Mouse (Mus musculus): ENCODE data around the gene Txk. TPM values are rescaled to one million over a fixed set of nuclear protein-coding genes. Genes with fewer than 3 reads are reported as not detected.

The Txk gene
- polyA plus RNA-seq, 1 experiment from 2014 or later: 0.16 TPM

GRCm38 (mm10) chr5:72706095-72706494, 46.5 kb downstream of the Txk start:
- 56% methylated on average over 10 of the region's 10 CpGs for whole genome bisulfite sequencing
- Histone ChIP-seq H3K4me3 (ENCODE audit: control insufficient read depth in 1 of 2, insufficient read depth in 1 of 2, low read depth in 1 of 2, low read length in 2 of 2) (no peak overlapping the region), H3K27me3 (ENCODE audit: control insufficient read depth, insufficient read depth, low read length) (no peaks in the 10 kb centered on the region), H3K9ac (ENCODE audit: low read length) (no peak overlapping the region), H3K4me1 (ENCODE audit: control insufficient read depth in 2 of 2, insufficient read depth in 2 of 2, low read length in 2 of 2) (no peaks in the 10 kb centered on the region), H3K27ac (replicated peaks in 1 of 2; ENCODE audit: control insufficient read depth in 1 of 2, insufficient read depth in 1 of 2, low read depth in 2 of 2, low read length in 2 of 2) (no peak overlapping the region), H3K9me3 (ENCODE audit: control insufficient read depth, low read length) (no peaks in the 10 kb centered on the region), H3K4me2 (ENCODE audit: low read length) (no peak overlapping the region), H3K36me3 (ENCODE audit: control insufficient read depth, insufficient read depth, low read length) (no peaks in the 10 kb centered on the region)
- no peak for ATAC-seq (ENCODE audit: insufficient number of reproducible peaks, insufficient read depth, low FRiP score, low read depth)

DNA sequence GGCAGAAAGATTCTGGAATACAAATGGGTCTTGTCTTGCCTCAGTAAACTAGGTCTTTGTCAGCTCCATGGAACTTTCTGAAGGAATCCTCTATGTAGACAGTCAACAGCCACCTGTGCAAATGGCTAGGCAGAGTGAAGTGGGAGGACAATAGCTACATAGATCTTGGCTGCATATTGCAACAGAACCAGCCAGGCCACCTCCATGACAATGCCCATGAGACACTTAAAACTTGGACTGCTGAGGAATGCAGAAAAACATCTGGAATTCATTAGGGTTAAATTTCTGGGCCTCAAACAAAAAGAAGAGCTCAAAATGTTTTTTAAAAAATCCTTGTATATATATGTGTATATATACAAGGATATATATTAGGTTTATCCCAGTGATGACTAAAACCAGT, 50.4 kb downstream of the Txk start:
- H3K4me2 ChIP-seq (ENCODE audit: low read length): no peak overlapping the region
- H3K27ac ChIP-seq (replicated peaks in 1 of 2; ENCODE audit: control insufficient read depth in 1 of 2, insufficient read depth in 1 of 2, low read depth in 2 of 2, low read length in 2 of 2): no peak overlapping the region
- H3K36me3 ChIP-seq (ENCODE audit: control insufficient read depth, insufficient read depth, low read length): no peaks in the 10 kb centered on the region
- no peaks in the 10 kb centered on the region for H3K9me3 ChIP-seq (ENCODE audit: control insufficient read depth, low read length)
- ATAC-seq (ENCODE audit: insufficient number of reproducible peaks, insufficient read depth, low FRiP score, low read depth): no peak
- no peak overlapping the region for H3K4me3 ChIP-seq (ENCODE audit: control insufficient read depth in 1 of 2, insufficient read depth in 1 of 2, low read depth in 1 of 2, low read length in 2 of 2)
- H3K4me1 ChIP-seq (ENCODE audit: control insufficient read depth in 2 of 2, insufficient read depth in 2 of 2, low read length in 2 of 2): no peaks in the 10 kb centered on the region
- no peak overlapping the region for H3K9ac ChIP-seq (ENCODE audit: low read length)
- H3K27me3 ChIP-seq (ENCODE audit: control insufficient read depth, insufficient read depth, low read length): no peaks in the 10 kb centered on the region

- H3K27ac ChIP-seq (replicated peaks in 1 of 2; ENCODE audit: control insufficient read depth in 1 of 2, insufficient read depth in 1 of 2, low read depth in 2 of 2, low read length in 2 of 2): no peak overlapping the region
- no peak overlapping the region for H3K9ac ChIP-seq (ENCODE audit: low read length)
- H3K4me3 ChIP-seq (ENCODE audit: control insufficient read depth in 1 of 2, insufficient read depth in 1 of 2, low read depth in 1 of 2, low read length in 2 of 2): no peak overlapping the region
- H3K4me1 ChIP-seq (ENCODE audit: control insufficient read depth in 2 of 2, insufficient read depth in 2 of 2, low read length in 2 of 2): no peaks in the 10 kb centered on the region
- ATAC-seq (ENCODE audit: insufficient number of reproducible peaks, insufficient read depth, low FRiP score, low read depth): no peak
- no peaks in the 10 kb centered on the region for H3K36me3 ChIP-seq (ENCODE audit: control insufficient read depth, insufficient read depth, low read length)
- 57% methylated on average over 2 of the region's 2 CpGs for WGBS
- H3K4me2 ChIP-seq (ENCODE audit: low read length): no peak overlapping the region
- H3K9me3 ChIP-seq (ENCODE audit: control insufficient read depth, low read length): no peaks in the 10 kb centered on the region
- no peaks in the 10 kb centered on the region for H3K27me3 ChIP-seq (ENCODE audit: control insufficient read depth, insufficient read depth, low read length)
These were observed 53.1 kb downstream of the Txk start for GRCm38 (mm10) chr5:72699500-72699818.

GRCm38 (mm10) chr5:72698818-72699499, 53.6 kb downstream of the Txk start:
- no peak overlapping the region for H3K4me2 ChIP-seq (ENCODE audit: low read length)
- H3K4me1 ChIP-seq (ENCODE audit: control insufficient read depth in 2 of 2, insufficient read depth in 2 of 2, low read length in 2 of 2): no peaks in the 10 kb centered on the region
- H3K27me3 ChIP-seq (ENCODE audit: control insufficient read depth, insufficient read depth, low read length): no peaks in the 10 kb centered on the region
- no peaks in the 10 kb centered on the region for H3K9me3 ChIP-seq (ENCODE audit: control insufficient read depth, low read length)
- H3K9ac ChIP-seq (ENCODE audit: low read length): no peak overlapping the region
- H3K27ac ChIP-seq (replicated peaks in 1 of 2; ENCODE audit: control insufficient read depth in 1 of 2, insufficient read depth in 1 of 2, low read depth in 2 of 2, low read length in 2 of 2): no peak overlapping the region
- no peak overlapping the region for H3K4me3 ChIP-seq (ENCODE audit: control insufficient read depth in 1 of 2, insufficient read depth in 1 of 2, low read depth in 1 of 2, low read length in 2 of 2)
- ATAC-seq (ENCODE audit: insufficient number of reproducible peaks, insufficient read depth, low FRiP score, low read depth): no peak
- no peaks in the 10 kb centered on the region for H3K36me3 ChIP-seq (ENCODE audit: control insufficient read depth, insufficient read depth, low read length)
- WGBS: 58% methylated on average over 7 of the region's 7 CpGs

GRCm38 (mm10) chr5:72698343-72698742, 54.2 kb downstream of the Txk start:
- H3K36me3 ChIP-seq (ENCODE audit: control insufficient read depth, insufficient read depth, low read length): no peaks in the 10 kb centered on the region
- no peak overlapping the region for H3K27ac ChIP-seq (replicated peaks in 1 of 2; ENCODE audit: control insufficient read depth in 1 of 2, insufficient read depth in 1 of 2, low read depth in 2 of 2, low read length in 2 of 2)
- WGBS: 55% methylated on average over 3 of the region's 3 CpGs
- H3K4me2 ChIP-seq (ENCODE audit: low read length): no peak overlapping the region
- no peaks in the 10 kb centered on the region for H3K4me1 ChIP-seq (ENCODE audit: control insufficient read depth in 2 of 2, insufficient read depth in 2 of 2, low read length in 2 of 2)
- H3K9me3 ChIP-seq (ENCODE audit: control insufficient read depth, low read length): no peaks in the 10 kb centered on the region
- H3K9ac ChIP-seq (ENCODE audit: low read length): no peak overlapping the region
- no peak for ATAC-seq (ENCODE audit: insufficient number of reproducible peaks, insufficient read depth, low FRiP score, low read depth)
- no peak overlapping the region for H3K4me3 ChIP-seq (ENCODE audit: control insufficient read depth in 1 of 2, insufficient read depth in 1 of 2, low read depth in 1 of 2, low read length in 2 of 2)
- no peaks in the 10 kb centered on the region for H3K27me3 ChIP-seq (ENCODE audit: control insufficient read depth, insufficient read depth, low read length)

DNA sequence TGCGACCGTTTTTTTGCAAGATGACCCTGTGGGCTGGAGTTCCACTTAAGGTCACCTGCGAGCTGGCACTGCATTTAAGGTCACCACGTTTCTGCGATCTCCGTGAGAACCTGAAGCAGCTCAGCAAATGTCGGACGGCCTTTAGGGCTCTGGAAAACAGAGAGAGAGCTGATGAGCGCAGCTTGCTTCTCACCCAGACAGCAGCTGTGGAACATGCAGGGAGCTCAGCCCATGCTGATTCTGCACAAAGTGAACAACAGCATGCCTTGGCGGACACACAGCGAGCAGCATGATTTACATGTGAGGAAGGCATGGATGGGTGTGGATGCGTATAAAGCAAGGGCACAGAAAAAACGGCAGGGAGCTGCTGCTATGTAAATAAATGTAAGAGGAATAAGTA, 56.1 kb downstream of the Txk start:
- WGBS: 82% methylated on average over 13 of the region's 13 CpGs
- no peak for ATAC-seq (ENCODE audit: insufficient number of reproducible peaks, insufficient read depth, low FRiP score, low read depth)
- H3K4me2 ChIP-seq (ENCODE audit: low read length): no peak overlapping the region
- H3K27me3 ChIP-seq (ENCODE audit: control insufficient read depth, insufficient read depth, low read length): no peaks in the 10 kb centered on the region
- no peak overlapping the region for H3K4me3 ChIP-seq (ENCODE audit: control insufficient read depth in 1 of 2, insufficient read depth in 1 of 2, low read depth in 1 of 2, low read length in 2 of 2)
- H3K27ac ChIP-seq (replicated peaks in 1 of 2; ENCODE audit: control insufficient read depth in 1 of 2, insufficient read depth in 1 of 2, low read depth in 2 of 2, low read length in 2 of 2): no peak overlapping the region
- H3K4me1 ChIP-seq (ENCODE audit: control insufficient read depth in 2 of 2, insufficient read depth in 2 of 2, low read length in 2 of 2): no peaks in the 10 kb centered on the region
- no peak overlapping the region for H3K9ac ChIP-seq (ENCODE audit: low read length)
- H3K9me3 ChIP-seq (ENCODE audit: control insufficient read depth, low read length): no peaks in the 10 kb centered on the region
- H3K36me3 ChIP-seq (ENCODE audit: control insufficient read depth, insufficient read depth, low read length): no peaks in the 10 kb centered on the region

DNA sequence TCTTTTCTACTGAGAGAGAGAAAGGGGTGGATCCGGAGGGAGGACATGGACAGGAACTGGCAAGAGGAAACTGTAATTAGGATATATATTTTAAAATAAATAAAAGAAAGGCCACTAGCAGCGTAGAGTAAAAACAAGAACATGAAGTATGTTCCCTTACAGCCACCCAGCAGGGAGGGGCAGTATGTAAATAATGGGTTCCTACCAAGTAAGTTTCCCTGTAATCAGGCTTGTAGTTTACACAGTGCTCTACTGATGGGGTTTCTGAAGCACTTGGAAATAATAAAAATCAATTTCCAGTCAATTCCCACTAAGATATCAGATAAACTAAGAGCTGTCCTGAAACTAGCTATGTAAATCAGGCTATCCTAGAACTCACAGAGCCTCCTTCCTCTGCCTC, 57.9 kb downstream of the Txk start:
- Histone ChIP-seq H3K27ac (replicated peaks in 1 of 2; ENCODE audit: control insufficient read depth in 1 of 2, insufficient read depth in 1 of 2, low read depth in 2 of 2, low read length in 2 of 2) (no peak overlapping the region), H3K9ac (ENCODE audit: low read length) (no peak overlapping the region), H3K4me2 (ENCODE audit: low read length) (no peak overlapping the region), H3K36me3 (ENCODE audit: control insufficient read depth, insufficient read depth, low read length) (no peaks in the 10 kb centered on the region), H3K4me1 (ENCODE audit: control insufficient read depth in 2 of 2, insufficient read depth in 2 of 2, low read length in 2 of 2) (no peaks in the 10 kb centered on the region), H3K27me3 (ENCODE audit: control insufficient read depth, insufficient read depth, low read length) (no peaks in the 10 kb centered on the region), H3K4me3 (ENCODE audit: control insufficient read depth in 1 of 2, insufficient read depth in 1 of 2, low read depth in 1 of 2, low read length in 2 of 2) (no peak overlapping the region), H3K9me3 (ENCODE audit: control insufficient read depth, low read length) (no peaks in the 10 kb centered on the region)
- WGBS: 83% methylated on average over 2 of the region's 2 CpGs
- ATAC-seq (ENCODE audit: insufficient number of reproducible peaks, insufficient read depth, low FRiP score, low read depth): no peak

- 90% methylated on average over 5 of the region's 5 CpGs for WGBS
- no peaks in the 10 kb centered on the region for H3K4me1 ChIP-seq (ENCODE audit: control insufficient read depth in 2 of 2, insufficient read depth in 2 of 2, low read length in 2 of 2)
- ATAC-seq (ENCODE audit: insufficient number of reproducible peaks, insufficient read depth, low FRiP score, low read depth): no peak
These were observed 62.1 kb downstream of the Txk start for GRCm38 (mm10) chr5:72690516-72690915.

More at GRCm38 (mm10) chr5:72690516-72690915, 62.1 kb downstream of the Txk start:
- H3K36me3 ChIP-seq (ENCODE audit: control insufficient read depth, insufficient read depth, low read length): no peaks in the 10 kb centered on the region
- H3K4me3 ChIP-seq (ENCODE audit: control insufficient read depth in 1 of 2, insufficient read depth in 1 of 2, low read depth in 1 of 2, low read length in 2 of 2): no peak overlapping the region
- H3K9ac ChIP-seq (ENCODE audit: low read length): no peak overlapping the region
- H3K9me3 ChIP-seq (ENCODE audit: control insufficient read depth, low read length): 0 out of 2 replicates have a peak, but pooled peaks cover 3% of the 10 kb centered on the region
- no peak overlapping the region for H3K27ac ChIP-seq (replicated peaks in 1 of 2; ENCODE audit: control insufficient read depth in 1 of 2, insufficient read depth in 1 of 2, low read depth in 2 of 2, low read length in 2 of 2)
- H3K4me2 ChIP-seq (ENCODE audit: low read length): no peak overlapping the region
- H3K27me3 ChIP-seq (ENCODE audit: control insufficient read depth, insufficient read depth, low read length): no peaks in the 10 kb centered on the region
